Mouse (Mus musculus): ENCODE data around the gene Wnk1. TPM values are rescaled to one million over a fixed set of nuclear protein-coding genes. Genes with fewer than 3 reads are reported as not detected.
A peak's percentile ranks its signal among the peaks of the same experiment; 100 is the strongest.

Gene Wnk1
- total RNA-seq, 1 experiment from 2014 or later, result 233 TPM

- no peak for ATAC-seq (replicated peaks in 1 of 2; ENCODE audit: insufficient read depth in 1 of 2, low FRiP score in 2 of 2, low TSS enrichment in 1 of 2, low read depth in 1 of 2, poor library complexity in 2 of 2, severe bottlenecking in 2 of 2)
These were observed 42.0 kb downstream of the Wnk1 start for GRCm38 (mm10) chr6:119996480-119996879.

- peak in 1 of 2 experiments; percentile 17; a peak in 1 of 4 replicates for ATAC-seq (replicated peaks in 1 of 2; ENCODE audit: insufficient read depth in 1 of 2, low FRiP score in 2 of 2, low TSS enrichment in 1 of 2, low read depth in 1 of 2, poor library complexity in 2 of 2, severe bottlenecking in 2 of 2)
These were observed 114.1 kb downstream of the Wnk1 start for GRCm38 (mm10) chr6:119924235-119925005.

DNA sequence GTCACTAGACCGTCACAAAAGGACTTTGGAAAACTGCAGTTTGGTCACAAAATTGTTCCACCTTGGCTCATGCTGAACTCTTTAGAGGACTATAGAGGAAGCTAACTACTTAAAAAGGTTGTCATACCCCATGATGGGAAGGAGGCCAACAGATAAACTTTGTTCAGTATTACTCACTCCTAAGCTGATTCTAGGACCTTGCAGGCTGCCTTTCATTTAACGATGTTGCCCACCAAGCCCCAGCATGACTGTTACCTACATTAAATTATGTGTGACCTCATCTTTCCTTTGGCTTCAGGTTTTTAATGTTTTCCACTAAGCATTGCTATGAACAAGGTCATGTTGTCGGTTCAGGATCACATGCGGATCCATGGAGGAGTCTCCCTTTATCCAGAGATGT, 115.9 kb downstream of the Wnk1 start:
- ATAC-seq (replicated peaks in 1 of 2; ENCODE audit: insufficient read depth in 1 of 2, low FRiP score in 2 of 2, low TSS enrichment in 1 of 2, low read depth in 1 of 2, poor library complexity in 2 of 2, severe bottlenecking in 2 of 2), result no peak

GRCm38 (mm10) chr6:119922136-119922535, 116.3 kb downstream of the Wnk1 start:
- no peak for ATAC-seq (replicated peaks in 1 of 2; ENCODE audit: insufficient read depth in 1 of 2, low FRiP score in 2 of 2, low TSS enrichment in 1 of 2, low read depth in 1 of 2, poor library complexity in 2 of 2, severe bottlenecking in 2 of 2)

DNA sequence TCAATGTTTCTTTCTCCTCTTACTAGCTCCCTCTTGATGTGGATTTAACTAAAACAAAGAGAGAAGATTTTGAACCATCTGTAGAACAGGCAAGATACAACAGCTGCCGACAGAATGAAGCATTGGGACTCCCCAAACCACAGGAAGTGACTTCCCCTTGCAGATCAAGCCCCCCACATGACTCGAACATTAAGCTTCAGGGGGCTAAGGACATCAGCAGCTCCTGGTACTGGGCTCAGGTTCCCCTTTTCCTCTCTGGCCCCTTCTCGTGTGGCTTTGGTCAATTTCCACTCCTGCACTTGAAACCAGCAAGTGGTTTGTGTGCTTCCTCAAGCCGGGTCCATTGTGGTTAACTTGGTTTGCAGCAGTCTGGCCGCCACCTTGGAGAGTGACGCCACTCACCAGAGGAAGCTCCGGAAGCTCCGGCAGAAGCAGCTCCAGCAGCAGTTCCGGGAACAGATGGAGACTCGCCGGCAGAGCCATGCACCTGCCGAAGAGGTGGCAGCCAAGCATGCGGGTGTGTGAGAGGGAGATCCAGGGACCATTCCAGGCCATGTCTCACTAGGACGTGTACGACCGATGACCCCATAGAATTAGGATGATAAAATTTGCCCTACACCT, 119.8 kb downstream of the Wnk1 start:
- ATAC-seq (replicated peaks in 1 of 2; ENCODE audit: insufficient read depth in 1 of 2, low FRiP score in 2 of 2, low TSS enrichment in 1 of 2, low read depth in 1 of 2, poor library complexity in 2 of 2, severe bottlenecking in 2 of 2), result peak; percentile 94 to 95

DNA sequence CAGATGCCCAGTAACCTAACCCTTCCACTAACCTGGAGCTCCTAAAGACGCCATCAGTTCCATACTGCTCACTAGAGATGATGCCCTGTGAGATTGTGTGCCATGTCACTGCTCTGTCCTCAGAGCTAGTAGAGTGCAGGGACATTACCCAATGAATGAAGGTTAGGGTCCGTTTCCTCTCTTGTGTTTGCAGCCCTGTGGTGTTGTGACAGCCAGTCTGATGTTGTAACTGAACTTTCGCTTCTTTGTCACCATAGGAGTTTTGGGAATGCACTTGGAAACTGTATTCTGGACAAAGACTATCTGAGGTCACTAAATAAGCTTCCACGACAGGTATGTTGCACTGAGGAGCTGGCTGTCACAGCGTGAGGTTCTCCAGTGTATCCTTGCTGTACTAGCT, 122.8 kb downstream of the Wnk1 start:
- ATAC-seq (replicated peaks in 1 of 2; ENCODE audit: insufficient read depth in 1 of 2, low FRiP score in 2 of 2, low TSS enrichment in 1 of 2, low read depth in 1 of 2, poor library complexity in 2 of 2, severe bottlenecking in 2 of 2), result no peak

DNA sequence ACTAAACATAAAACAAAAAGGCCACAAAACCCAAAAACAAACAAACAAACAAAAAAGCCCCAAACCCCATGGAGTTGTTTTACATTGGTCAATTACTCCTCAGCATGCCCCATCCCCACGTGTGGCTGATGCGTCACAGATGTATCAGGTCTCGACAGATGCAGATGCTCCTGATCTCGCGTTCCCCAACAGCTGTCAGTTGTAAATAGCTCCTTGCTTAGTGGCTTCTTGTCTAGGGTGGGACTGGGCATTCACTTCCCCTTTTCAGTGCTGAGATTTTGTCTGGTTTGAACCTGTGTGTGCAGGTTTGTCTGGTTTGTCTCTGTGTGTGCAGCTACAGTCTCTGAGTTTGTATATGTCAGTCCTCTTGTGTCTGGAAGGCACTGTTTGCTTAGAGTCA, 126.4 kb downstream of the Wnk1 start:
- ATAC-seq (replicated peaks in 1 of 2; ENCODE audit: insufficient read depth in 1 of 2, low FRiP score in 2 of 2, low TSS enrichment in 1 of 2, low read depth in 1 of 2, poor library complexity in 2 of 2, severe bottlenecking in 2 of 2), result 0 out of 4 replicates have a peak, but pooled peaks of 1 of the 2 experiments have one; percentile 22

DNA sequence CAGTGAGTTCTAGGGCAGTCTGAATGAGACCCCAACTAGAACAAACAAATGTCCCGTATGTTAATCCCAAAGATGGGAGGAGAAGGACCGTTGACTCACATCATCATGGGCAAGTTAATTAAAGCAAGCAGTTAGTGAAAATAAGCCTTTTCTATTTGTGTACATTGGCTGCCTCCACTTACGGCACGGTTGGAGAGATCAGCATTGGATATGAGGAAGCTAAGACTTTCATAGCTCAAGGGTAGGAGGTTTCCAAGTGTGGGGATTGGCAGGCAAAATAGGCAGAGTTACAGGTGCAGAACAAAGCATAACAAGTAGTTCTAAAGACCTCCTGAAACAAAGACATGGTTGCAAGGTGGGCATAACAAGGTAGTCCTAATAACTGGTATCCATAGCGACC, 133.0 kb downstream of the Wnk1 start:
- no peak for ATAC-seq (replicated peaks in 1 of 2; ENCODE audit: insufficient read depth in 1 of 2, low FRiP score in 2 of 2, low TSS enrichment in 1 of 2, low read depth in 1 of 2, poor library complexity in 2 of 2, severe bottlenecking in 2 of 2)

- no peak for ATAC-seq (replicated peaks in 1 of 2; ENCODE audit: insufficient read depth in 1 of 2, low FRiP score in 2 of 2, low TSS enrichment in 1 of 2, low read depth in 1 of 2, poor library complexity in 2 of 2, severe bottlenecking in 2 of 2)
These were observed 135.2 kb downstream of the Wnk1 start for GRCm38 (mm10) chr6:119903081-119903789.

GRCm38 (mm10) chr6:119902204-119903080, 136.0 kb downstream of the Wnk1 start, which contains the start of gene Rad52:
Gene Rad52, plus strand, starts transcription at chr6:119902698.
- ATAC-seq (replicated peaks in 1 of 2; ENCODE audit: insufficient read depth in 1 of 2, low FRiP score in 2 of 2, low TSS enrichment in 1 of 2, low read depth in 1 of 2, poor library complexity in 2 of 2, severe bottlenecking in 2 of 2), result peak; percentile 75 to 94

DNA sequence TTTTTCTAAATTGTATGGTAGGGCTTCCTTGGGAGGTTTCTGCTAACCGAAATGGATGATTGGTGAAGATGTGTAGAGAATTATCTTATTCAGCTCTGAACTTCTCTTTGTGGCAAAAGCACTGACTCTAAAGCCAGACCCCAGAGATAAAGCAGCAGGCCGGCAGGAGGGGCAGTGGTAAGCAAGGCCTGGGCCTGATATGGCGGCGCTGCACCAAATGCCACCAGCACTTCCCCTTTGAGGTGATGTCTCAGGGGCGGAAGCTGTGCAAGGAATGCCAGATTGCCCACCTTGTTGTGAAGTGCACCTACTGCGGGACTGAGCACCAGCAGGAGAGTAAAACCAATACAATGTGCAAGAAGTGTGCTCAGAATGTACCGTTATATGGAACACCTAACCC, 145.8 kb downstream of the Wnk1 start:
- ATAC-seq (replicated peaks in 1 of 2; ENCODE audit: insufficient read depth in 1 of 2, low FRiP score in 2 of 2, low TSS enrichment in 1 of 2, low read depth in 1 of 2, poor library complexity in 2 of 2, severe bottlenecking in 2 of 2), result peak; percentile 51 to 53; a peak in 3 of 4 replicates

GRCm38 (mm10) chr6:119883151-119883550, 155.3 kb downstream of the Wnk1 start:
- ATAC-seq (replicated peaks in 1 of 2; ENCODE audit: insufficient read depth in 1 of 2, low FRiP score in 2 of 2, low TSS enrichment in 1 of 2, low read depth in 1 of 2, poor library complexity in 2 of 2, severe bottlenecking in 2 of 2), result peak; percentile 56 to 82; a peak in 1 of 4 replicates

Other genes starting within 250 kb of the Wnk1 start
- 15.3 and 23.4 TPM in 2 replicates for gene Erc1, start 190.5 kb downstream of the Wnk1 start, total RNA-seq (2017)
- gene Rad52, start 136.0 kb downstream of the Wnk1 start, total RNA-seq (2017), result 12.2 and 36.2 TPM in 2 replicates
- not detected in 2 replicates for gene Ninj2, start 54.7 kb upstream of the Wnk1 start, total RNA-seq (2017)